Mouse (Mus musculus): ENCODE data around the gene Copz1.

GRCm38 (mm10) chr15:103251595-103251994, 20.9 kb upstream of the Copz1 start:
- TF ChIP-seq CTCF (IDR thresholded peaks at IDR 0.05; ENCODE audit: low read depth) = no peak
- TF ChIP-seq EP300 (IDR thresholded peaks at IDR 0.05; ENCODE audit: low read depth) = no peak
